Mouse (Mus musculus) kidney, adult 2 months (tissue): ENCODE measurements at regions not wholly inside any gene's neighbourhood (a gene's known extent, or its start where the extent isn't known, plus 50 kb on each side); places are given as distances from the start of the nearest gene placed in this dataset.

Source experiments
- DNase-seq: peaks from one replicate; pipeline ENCODE4 v3.0.0; 2021
- H3K27ac ChIP-seq: fragments of 200-500 bp; 2 replicates; pipeline ENCODE4 v1.5.1; 2012; ENCODE audit warnings: low read depth, low read length, control low read depth, inconsistent platforms; ENCODE audit not compliant: insufficient read depth
- H3K27me3 ChIP-seq: fragments of 200-500 bp; replicated peaks from 2 replicates; pipeline ENCODE4 v1.6.1; 2012; ENCODE audit warnings: mild to moderate bottlenecking, moderate library complexity, low read length, inconsistent platforms; ENCODE audit not compliant: control insufficient read depth, insufficient read depth
- H3K36me3 ChIP-seq: fragments of 200-500 bp; 2 replicates; pipeline ENCODE4 v1.6.1; 2012; ENCODE audit warnings: mild to moderate bottlenecking, moderate library complexity, low read length, inconsistent platforms; ENCODE audit not compliant: control insufficient read depth, insufficient read depth
- H3K4me1 ChIP-seq: fragments of 200-500 bp; 2 replicates; pipeline ENCODE4 v1.6.1; 2011; ENCODE audit warnings: low read length; ENCODE audit not compliant: control insufficient read depth, insufficient read depth
- H3K4me3 ChIP-seq: fragments of 200-500 bp; 2 replicates; pipeline ENCODE4 v1.5.1; 2011; ENCODE audit warnings: mild to moderate bottlenecking, low read depth, low read length, control low read depth; ENCODE audit not compliant: insufficient read depth
- CTCF ChIP-seq: fragments of 200-500 bp; conservative IDR thresholded peaks from 2 replicates; pipeline ENCODE4 v1.5.1; 2011; ENCODE audit warnings: low read depth, mild to moderate bottlenecking, control low read depth, low read length, moderate library complexity, mixed read lengths; ENCODE audit not compliant: insufficient read depth, insufficient read length
- POLR2A ChIP-seq: fragments of 200-500 bp; IDR thresholded peaks from one replicate; pipeline ENCODE4 v1.6.1; 2011; ENCODE audit warnings: low read depth, low read length, control low read depth
- WGBS: fragments of 180-500 bp; shearing (Covaris S2); methylation state at CpG from one replicate; pipeline ENCODE4 v1.1.7; 2018; 5-methylcytosine and 5-hydroxymethylcytosine counted together

GRCm38 (mm10) chr8:115531343-115531742, 176.3 kb downstream of the Maf start:
- H3K36me3 ChIP-seq = no peaks in the 10 kb centered on the region
- no peak overlapping the region for H3K4me3 ChIP-seq
- no peak for TF ChIP-seq POLR2A
- no peak for TF ChIP-seq CTCF
- H3K27ac ChIP-seq = no peak overlapping the region
- DNase-seq = no peak
- WGBS = 96% methylated on average over 6 of the region's 6 CpGs
- H3K4me1 ChIP-seq = no peaks in the 10 kb centered on the region
- H3K27me3 ChIP-seq = no peaks in the 10 kb centered on the region

DNA sequence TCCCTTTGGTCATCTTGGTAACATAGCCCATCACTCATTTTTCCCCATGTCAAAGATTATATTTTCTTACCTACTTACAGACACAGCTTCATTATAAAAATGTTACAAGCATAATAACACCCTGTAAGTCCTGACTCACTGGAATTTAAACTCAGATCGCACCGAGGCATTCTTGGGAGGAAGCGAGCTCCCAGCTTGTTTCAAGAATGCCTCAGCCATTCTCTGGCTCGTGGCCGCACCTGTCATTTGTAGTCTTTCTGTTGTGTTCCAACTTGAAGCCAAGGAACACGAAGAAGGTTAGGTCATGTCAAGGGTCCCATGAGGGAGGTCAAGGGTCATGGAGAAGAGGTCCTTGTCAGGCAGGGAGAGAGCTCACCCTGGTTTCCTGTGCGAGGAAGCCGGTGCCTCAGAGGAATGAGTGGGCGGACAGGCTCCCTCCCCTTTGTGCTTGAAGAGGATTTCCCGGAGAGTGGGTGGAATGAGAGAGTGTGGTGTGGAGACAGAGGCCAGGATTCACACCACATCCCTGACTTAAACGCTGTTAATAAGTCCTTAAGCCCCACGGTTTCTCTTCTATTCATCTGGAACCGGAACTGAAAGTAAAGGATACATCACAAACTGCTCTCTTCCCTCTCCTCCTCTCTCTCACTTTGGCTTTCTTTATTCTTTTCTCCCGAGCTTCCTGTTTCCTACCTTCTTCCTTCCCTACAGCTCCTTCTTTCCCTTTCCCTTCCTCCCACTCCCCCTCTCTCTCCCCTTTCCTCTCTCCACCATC, 177.8 kb downstream of the Maf start:
- no peaks in the 10 kb centered on the region for H3K27me3 ChIP-seq
- WGBS = 18% methylated on average over 14 of the region's 14 CpGs
- peak; percentile 47 for DNase-seq
- peak overlapping the region; percentile 3; the same call in 1 of the 2 replicates for H3K4me3 ChIP-seq
- no peak overlapping the region for H3K27ac ChIP-seq
- H3K36me3 ChIP-seq = no peaks in the 10 kb centered on the region
- no peak for TF ChIP-seq CTCF
- TF ChIP-seq POLR2A = no peak
- no peaks in the 10 kb centered on the region for H3K4me1 ChIP-seq

DNA sequence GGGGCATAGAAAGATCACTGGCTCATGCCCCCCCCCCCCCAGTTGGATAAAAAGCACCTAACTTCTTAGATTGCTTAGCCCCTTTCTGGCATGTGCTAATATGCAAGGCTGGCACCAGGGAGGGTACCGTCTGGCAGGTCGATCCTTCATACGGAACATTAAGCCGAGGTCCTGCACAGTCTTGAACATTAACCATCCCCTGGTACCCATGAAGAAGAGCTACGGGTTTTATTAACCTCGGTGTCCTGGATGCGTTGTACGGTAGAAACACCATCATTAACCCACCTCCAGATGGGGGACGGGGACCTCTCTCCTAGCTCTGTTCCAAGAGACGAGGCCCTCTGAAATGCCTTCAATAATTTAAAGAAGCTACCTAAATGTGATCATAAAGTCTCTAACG, 178.7 kb downstream of the Maf start:
- 66% methylated on average over 11 of the region's 11 CpGs for WGBS
- no peaks in the 10 kb centered on the region for H3K36me3 ChIP-seq

GRCm38 (mm10) chr8:115525149-115525548, 182.4 kb downstream of the Maf start:
- no peaks in the 10 kb centered on the region for H3K36me3 ChIP-seq
- H3K4me1 ChIP-seq = no peaks in the 10 kb centered on the region
- no peak overlapping the region for H3K27ac ChIP-seq
- TF ChIP-seq CTCF = no peak
- TF ChIP-seq POLR2A = no peak
- DNase-seq = no peak
- 87% methylated on average over 8 of the region's 8 CpGs for WGBS
- no peak overlapping the region for H3K4me3 ChIP-seq
- H3K27me3 ChIP-seq = no peaks in the 10 kb centered on the region

More for the DNA sequence above, 178.7 kb downstream of the Maf start:
- no peak overlapping the region for H3K4me3 ChIP-seq
- no peaks in the 10 kb centered on the region for H3K4me1 ChIP-seq
- H3K27me3 ChIP-seq = no peaks in the 10 kb centered on the region
- TF ChIP-seq POLR2A (no peak), CTCF (no peak)
- H3K27ac ChIP-seq = no peak overlapping the region
- DNase-seq = no peak

DNA sequence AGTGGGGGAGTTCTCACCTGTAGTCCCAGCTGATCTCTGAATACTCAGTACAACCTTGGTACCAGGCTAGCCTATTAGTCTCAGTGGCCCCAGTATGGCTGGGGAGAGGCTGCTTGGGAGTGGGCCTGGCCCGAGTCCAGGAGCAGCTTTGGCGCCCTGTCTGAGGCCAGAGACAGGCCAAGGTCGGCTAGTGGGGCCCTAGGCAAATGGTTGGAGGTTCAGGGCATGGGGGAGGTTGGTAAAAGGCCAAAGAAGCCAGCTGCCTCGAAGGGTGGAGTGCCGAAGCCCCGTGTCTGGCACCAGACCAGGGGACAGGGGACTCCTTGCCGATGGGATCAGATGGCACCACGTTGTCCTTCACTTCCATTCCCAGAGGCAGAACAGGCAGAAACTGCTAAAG, 182.9 kb downstream of the Maf start:
- H3K27me3 ChIP-seq = no peaks in the 10 kb centered on the region
- TF ChIP-seq CTCF (no peak), POLR2A (no peak)
- H3K36me3 ChIP-seq = no peaks in the 10 kb centered on the region
- WGBS = 69% methylated on average over 8 of the region's 8 CpGs
- no peak overlapping the region for H3K4me3 ChIP-seq
- no peaks in the 10 kb centered on the region for H3K4me1 ChIP-seq
- no peak overlapping the region for H3K27ac ChIP-seq
- DNase-seq = no peak

GRCm38 (mm10) chr8:115522527-115522926, 185.1 kb downstream of the Maf start:
- Histone ChIP-seq H3K27me3 (no peaks in the 10 kb centered on the region), H3K36me3 (no peaks in the 10 kb centered on the region), H3K4me1 (no peaks in the 10 kb centered on the region), H3K27ac (no peak overlapping the region), H3K4me3 (no peak overlapping the region)
- TF ChIP-seq CTCF (0 out of 2 replicates have a peak, but pooled peaks have one; percentile 15), POLR2A (no peak)
- WGBS = 65% methylated on average over 5 of the region's 5 CpGs
- DNase-seq = peak; percentile 19

- DNase-seq = no peak
- 75% methylated on average over 4 of the region's 4 CpGs for WGBS
- H3K4me3 ChIP-seq = no peak overlapping the region
- no peaks in the 10 kb centered on the region for H3K4me1 ChIP-seq
- no peaks in the 10 kb centered on the region for H3K36me3 ChIP-seq
- no peaks in the 10 kb centered on the region for H3K27me3 ChIP-seq
- TF ChIP-seq POLR2A = no peak
- TF ChIP-seq CTCF = no peak
- no peak overlapping the region for H3K27ac ChIP-seq
These were observed 191.9 kb downstream of the Maf start for GRCm38 (mm10) chr8:115515647-115516046.

- H3K27me3 ChIP-seq = no peaks in the 10 kb centered on the region
- H3K36me3 ChIP-seq = no peaks in the 10 kb centered on the region
- no peaks in the 10 kb centered on the region for H3K4me1 ChIP-seq
- no peak overlapping the region for H3K4me3 ChIP-seq
- no peak overlapping the region for H3K27ac ChIP-seq
- TF ChIP-seq POLR2A (no peak), CTCF (no peak)
- 72% methylated on average over 3 of the region's 3 CpGs for WGBS
- DNase-seq = no peak
These were observed 193.1 kb downstream of the Maf start for GRCm38 (mm10) chr8:115514485-115514884.
